Mouse (Mus musculus): Measurements from ENCODE around the gene Slco2b1. TPM values are rescaled to one million over a fixed set of nuclear protein-coding genes. Genes with fewer than 3 reads are reported as not detected.
"Not testable (repeated sequence)": the region's sequence is repeated elsewhere in the genome, so short reads cannot be mapped to it uniquely, and the experiment has no call there.

The Slco2b1 gene
- polyA plus RNA-seq (2014; fragmentation: Nextera tagmentation; extraction: Ambion mirVana), result 2.9 and 4.0 TPM in 2 replicates

DNA sequence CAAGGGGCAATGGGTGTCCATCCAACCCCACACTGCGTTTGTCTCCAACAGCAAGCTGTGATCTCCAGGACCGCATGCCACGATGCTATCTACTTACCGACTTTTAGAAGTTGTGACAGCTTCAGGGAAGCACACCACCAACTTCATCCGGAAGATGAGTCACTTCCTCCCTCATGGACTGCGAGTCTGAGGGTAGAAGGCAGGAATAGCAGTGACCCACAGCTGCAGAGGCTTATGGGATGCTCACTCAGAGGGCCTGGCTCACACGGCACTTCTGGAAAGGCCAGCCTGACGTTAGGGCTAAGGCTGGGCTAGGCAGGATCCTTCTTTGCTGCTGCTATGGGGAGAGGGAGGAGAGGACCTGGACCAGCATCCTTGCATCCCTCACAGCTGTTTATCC lies at the start of gene Slco2b1:
Slco2b1 (minus strand) TSS at position 175 of the 400 bp plus-strand sequence.
- WGBS, result 65% methylated on average over 8 of the region's 8 CpGs
- H3K9me3 ChIP-seq (ENCODE audit: low read depth, low read length), result no peaks in the 10 kb centered on the region
- no peak for TF ChIP-seq CTCF (IDR thresholded peaks at IDR 0.05; ENCODE audit: low read depth)
- H3K27me3 ChIP-seq (ENCODE audit: insufficient read depth, low read length), result no peaks in the 10 kb centered on the region
- no peak within 1 kb of the TSS for H3K4me3 ChIP-seq (ENCODE audit: low read depth, low read length)
- peaks cover 13% of the 10 kb centered on the region for H3K4me1 ChIP-seq (ENCODE audit: insufficient read depth)
- H3K4me2 ChIP-seq, result no peak within 1 kb of the TSS
- H3K27ac ChIP-seq (ENCODE audit: low read depth), result no peak within 1 kb of the TSS
- DNase-seq (no peak), ATAC-seq (ENCODE audit: insufficient read depth) (no peak)
- H3K36me3 ChIP-seq (ENCODE audit: insufficient read depth), result no peaks in the 10 kb centered on the region
- H3K9ac ChIP-seq, result no peak within 1 kb of the TSS

DNA sequence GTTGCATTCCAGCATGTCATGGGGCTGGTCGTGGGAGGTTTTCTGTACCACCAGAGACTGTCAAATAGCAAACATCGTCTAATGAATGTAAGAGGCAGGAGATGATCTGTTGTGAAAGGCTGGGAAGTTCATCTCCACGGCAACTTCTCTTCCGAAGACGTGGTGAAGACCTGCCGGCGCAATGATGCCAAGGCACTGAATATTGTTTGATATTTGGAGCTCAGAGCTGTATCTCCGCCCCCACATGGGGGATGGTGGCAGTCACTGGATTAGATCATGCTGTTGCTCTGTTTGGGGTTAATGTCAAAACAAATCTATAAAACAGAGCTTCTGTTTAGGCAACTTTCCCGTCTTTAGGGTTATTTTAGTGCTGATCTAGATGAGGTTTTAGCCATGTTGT lies 28.1 kb upstream of the Slco2b1 start:
- ATAC-seq (ENCODE audit: insufficient read depth), result no peak; the same call in 1 of the 2 replicates
- no peaks in the 10 kb centered on the region for H3K27me3 ChIP-seq (ENCODE audit: insufficient read depth, low read length)
- TF ChIP-seq CTCF (IDR thresholded peaks at IDR 0.05; ENCODE audit: low read depth), result no peak

DNA sequence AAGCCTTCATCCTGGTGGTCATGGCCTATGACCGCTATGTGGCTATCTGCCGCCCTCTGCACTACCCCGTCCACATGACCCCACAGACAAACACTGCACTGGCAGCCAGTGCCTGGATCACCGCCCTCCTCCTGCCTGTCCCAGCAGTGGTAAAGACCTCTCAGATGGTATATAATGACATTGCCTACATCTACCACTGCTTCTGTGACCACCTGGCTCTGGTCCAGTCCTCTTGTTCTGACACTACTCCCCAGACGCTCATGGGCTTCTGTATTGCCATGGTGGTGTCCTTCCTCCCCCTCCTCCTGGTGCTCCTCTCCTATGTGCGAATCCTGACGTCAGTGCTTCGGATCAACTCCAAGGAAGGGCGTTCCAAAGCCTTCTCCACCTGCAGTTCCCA lies 24.4 kb upstream of the Slco2b1 start:
- not testable (repeated sequence) for DNase-seq; H3K27ac ChIP-seq (ENCODE audit: low read depth); H3K4me2 ChIP-seq; H3K4me3 ChIP-seq (ENCODE audit: low read depth, low read length); H3K9ac ChIP-seq; ATAC-seq (ENCODE audit: insufficient read depth); H3K36me3 ChIP-seq (ENCODE audit: insufficient read depth); H3K9me3 ChIP-seq (ENCODE audit: low read depth, low read length); H3K27me3 ChIP-seq (ENCODE audit: insufficient read depth, low read length); H3K4me1 ChIP-seq (ENCODE audit: insufficient read depth)
- WGBS, result 88% methylated on average over 9 of the region's 9 CpGs

More for the DNA sequence above, 28.1 kb upstream of the Slco2b1 start:
- Histone ChIP-seq H3K36me3 (ENCODE audit: insufficient read depth) (no peaks in the 10 kb centered on the region), H3K9ac (no peak overlapping the region), H3K4me1 (ENCODE audit: insufficient read depth) (no peaks in the 10 kb centered on the region), H3K9me3 (ENCODE audit: low read depth, low read length) (no peaks in the 10 kb centered on the region), H3K27ac (ENCODE audit: low read depth) (no peak overlapping the region), H3K4me3 (ENCODE audit: low read depth, low read length) (no peak overlapping the region), H3K4me2 (no peak overlapping the region; the same call in 1 of the 2 replicates)
- peak; percentile 76 for DNase-seq
- WGBS, result 33% methylated on average over 9 of the region's 9 CpGs

DNA sequence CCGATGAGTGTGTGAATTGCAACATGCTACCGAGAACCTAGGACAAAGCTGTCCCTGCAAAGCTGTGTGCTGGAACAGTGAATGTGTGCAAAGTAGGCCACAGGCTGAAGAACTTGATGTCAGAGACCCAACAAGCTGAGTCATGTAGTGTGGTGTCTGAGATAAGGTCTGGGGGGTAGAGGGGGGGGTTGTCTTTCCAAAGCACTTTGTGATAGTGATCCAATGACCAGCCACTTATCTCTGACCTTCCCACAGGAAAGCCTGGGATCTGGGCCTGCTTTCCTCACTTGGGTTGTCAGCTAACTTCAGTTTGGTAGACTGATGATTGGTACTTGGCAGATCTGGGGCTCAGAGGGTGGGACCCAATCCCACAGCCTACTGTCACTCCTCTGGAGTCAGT lies 23.5 kb upstream of the Slco2b1 start:
- 87% methylated on average over 2 of the region's 2 CpGs for WGBS
- Histone ChIP-seq H3K9ac (no peak overlapping the region), H3K9me3 (ENCODE audit: low read depth, low read length) (no peaks in the 10 kb centered on the region), H3K4me1 (ENCODE audit: insufficient read depth) (no peaks in the 10 kb centered on the region), H3K4me2 (no peak overlapping the region), H3K27ac (ENCODE audit: low read depth) (no peak overlapping the region), H3K4me3 (ENCODE audit: low read depth, low read length) (no peak overlapping the region), H3K27me3 (ENCODE audit: insufficient read depth, low read length) (no peaks in the 10 kb centered on the region), H3K36me3 (ENCODE audit: insufficient read depth) (no peaks in the 10 kb centered on the region)
- TF ChIP-seq CTCF (IDR thresholded peaks at IDR 0.05; ENCODE audit: low read depth), result no peak
- DNase-seq (no peak), ATAC-seq (ENCODE audit: insufficient read depth) (no peak)

DNA sequence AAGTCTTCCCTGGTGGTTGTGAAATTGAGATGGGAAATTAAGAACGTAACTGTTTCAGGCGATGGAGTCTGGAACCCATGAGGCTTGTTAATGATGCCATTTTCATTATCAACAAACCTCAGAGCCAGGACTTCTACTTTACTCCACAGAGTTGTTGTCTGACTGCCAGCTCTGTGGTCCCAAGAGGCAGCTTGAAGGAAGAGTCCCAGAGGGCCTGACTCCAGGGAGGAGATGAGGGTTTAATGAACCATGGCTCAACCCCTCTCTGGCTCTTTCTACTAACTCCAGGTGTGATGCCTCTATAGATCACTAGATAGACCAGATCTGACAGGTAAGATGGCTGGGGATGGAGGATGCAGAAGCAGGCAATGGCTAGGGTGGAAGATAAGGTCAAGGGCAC lies 18.8 kb upstream of the Slco2b1 start, which contains the start of gene Olfr520:
Olfr520 (plus strand) TSS at position 301 of the 400 bp plus-strand sequence.
- Histone ChIP-seq H3K9me3 (ENCODE audit: low read depth, low read length) (no peaks in the 10 kb centered on the region), H3K27ac (ENCODE audit: low read depth) (no peak within 1 kb of the TSS), H3K4me2 (no peak within 1 kb of the TSS), H3K9ac (no peak within 1 kb of the TSS), H3K4me3 (ENCODE audit: low read depth, low read length) (no peak within 1 kb of the TSS), H3K27me3 (ENCODE audit: insufficient read depth, low read length) (no peaks in the 10 kb centered on the region), H3K4me1 (ENCODE audit: insufficient read depth) (no peaks in the 10 kb centered on the region), H3K36me3 (ENCODE audit: insufficient read depth) (no peaks in the 10 kb centered on the region)
- ATAC-seq (ENCODE audit: insufficient read depth) (no peak), DNase-seq (no peak)
- 92% methylated on average over 2 of the region's 2 CpGs for WGBS
- no peak for TF ChIP-seq CTCF (IDR thresholded peaks at IDR 0.05; ENCODE audit: low read depth)

DNA sequence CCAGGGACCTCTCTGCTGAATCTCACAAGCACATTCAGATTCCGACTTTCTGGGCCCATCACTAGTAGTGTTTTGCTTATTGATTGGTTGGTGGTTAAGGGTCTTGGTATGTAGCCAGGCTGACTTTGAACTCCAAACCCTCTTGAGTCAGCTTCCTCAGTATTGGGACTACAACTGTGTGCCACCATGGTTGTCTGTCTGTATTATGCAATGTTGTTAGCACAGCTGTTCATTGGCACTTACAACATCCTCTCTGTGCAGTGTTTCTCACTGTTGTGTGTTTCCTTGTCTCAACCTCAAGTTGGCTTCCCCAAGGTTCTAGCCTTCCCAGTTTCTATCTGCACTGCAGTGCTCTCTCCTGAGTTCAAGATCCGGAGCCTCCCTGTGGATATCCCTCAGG lies 5.4 kb upstream of the Slco2b1 start:
- no peak overlapping the region for H3K4me3 ChIP-seq (ENCODE audit: low read depth, low read length)
- DNase-seq, result no peak
- H3K36me3 ChIP-seq (ENCODE audit: insufficient read depth), result no peaks in the 10 kb centered on the region
- H3K4me2 ChIP-seq, result no peak overlapping the region
- H3K27ac ChIP-seq (ENCODE audit: low read depth), result no peak overlapping the region
- H3K9me3 ChIP-seq (ENCODE audit: low read depth, low read length), result no peaks in the 10 kb centered on the region
- 85% methylated on average over 2 of the region's 2 CpGs for WGBS
- no peaks in the 10 kb centered on the region for H3K4me1 ChIP-seq (ENCODE audit: insufficient read depth)
- no peak for ATAC-seq (ENCODE audit: insufficient read depth)
- no peak for TF ChIP-seq CTCF (IDR thresholded peaks at IDR 0.05; ENCODE audit: low read depth)
- no peak overlapping the region for H3K9ac ChIP-seq
- no peaks in the 10 kb centered on the region for H3K27me3 ChIP-seq (ENCODE audit: insufficient read depth, low read length)

DNA sequence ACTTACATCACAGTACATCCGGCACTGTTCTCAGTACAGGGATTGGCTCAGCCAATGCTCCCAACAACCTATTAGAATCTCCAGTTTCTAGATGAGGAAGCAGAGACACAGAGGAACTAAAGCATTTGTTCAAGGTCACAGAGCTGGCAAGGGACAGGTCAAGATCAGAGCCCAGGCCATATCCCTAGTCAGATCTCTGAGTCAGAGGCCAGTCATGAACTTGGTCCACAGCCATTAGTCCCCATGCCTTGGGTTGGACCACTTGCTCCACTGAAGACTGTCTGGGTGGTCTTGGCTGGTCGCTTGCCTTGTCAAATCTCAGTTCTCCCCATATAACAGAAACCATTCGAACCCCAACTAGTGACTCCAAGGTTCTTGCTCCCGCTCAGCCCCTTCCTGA lies 1.3 kb upstream of the Slco2b1 start:
- no peak for TF ChIP-seq CTCF (IDR thresholded peaks at IDR 0.05; ENCODE audit: low read depth)
- H3K9me3 ChIP-seq (ENCODE audit: low read depth, low read length), result no peaks in the 10 kb centered on the region
- 81% methylated on average over 4 of the region's 4 CpGs for WGBS
- no peak overlapping the region for H3K4me3 ChIP-seq (ENCODE audit: low read depth, low read length)
- no peaks in the 10 kb centered on the region for H3K27me3 ChIP-seq (ENCODE audit: insufficient read depth, low read length)
- peaks cover 4% of the 10 kb centered on the region for H3K4me1 ChIP-seq (ENCODE audit: insufficient read depth)
- H3K27ac ChIP-seq (ENCODE audit: low read depth), result no peak overlapping the region
- H3K9ac ChIP-seq, result no peak overlapping the region
- no peak overlapping the region for H3K4me2 ChIP-seq
- no peak for ATAC-seq (ENCODE audit: insufficient read depth)
- no peak for DNase-seq
- no peaks in the 10 kb centered on the region for H3K36me3 ChIP-seq (ENCODE audit: insufficient read depth)

DNA sequence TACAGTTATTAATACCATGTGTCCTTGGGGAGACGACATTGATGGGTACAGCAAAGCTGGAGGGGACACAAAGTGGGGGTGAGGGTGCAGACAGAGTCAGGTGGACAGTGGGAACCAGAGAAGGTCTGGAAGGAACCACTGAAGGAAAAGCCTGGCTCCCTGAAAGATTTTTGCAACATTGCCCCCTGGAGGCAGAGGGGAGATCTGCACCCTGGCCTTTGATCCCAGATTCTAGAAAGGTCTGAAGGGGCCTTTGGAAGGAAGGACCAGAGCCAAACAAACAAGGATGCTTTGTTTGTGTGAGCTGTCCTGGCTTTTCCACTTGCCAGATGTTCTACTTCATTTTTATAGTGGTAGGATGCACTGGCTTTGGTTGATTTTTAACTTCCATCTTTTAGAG lies 664 bp downstream of the Slco2b1 start:
- peak; percentile 73 for DNase-seq
- no peak overlapping the region for H3K27ac ChIP-seq (ENCODE audit: low read depth)
- peaks cover 14% of the 10 kb centered on the region for H3K4me1 ChIP-seq (ENCODE audit: insufficient read depth)
- 21% methylated on average over 1 of the region's 1 CpGs for WGBS
- no peak overlapping the region for H3K9ac ChIP-seq
- H3K4me3 ChIP-seq (ENCODE audit: low read depth, low read length), result no peak overlapping the region
- peak; percentile 89 for TF ChIP-seq CTCF (IDR thresholded peaks at IDR 0.05; ENCODE audit: low read depth)
- no peaks in the 10 kb centered on the region for H3K27me3 ChIP-seq (ENCODE audit: insufficient read depth, low read length)
- H3K4me2 ChIP-seq, result no peak overlapping the region
- no peak for ATAC-seq (ENCODE audit: insufficient read depth)
- H3K36me3 ChIP-seq (ENCODE audit: insufficient read depth), result no peaks in the 10 kb centered on the region
- no peaks in the 10 kb centered on the region for H3K9me3 ChIP-seq (ENCODE audit: low read depth, low read length)
